Mouse (Mus musculus) megakaryocyte, adult 5-6 weeks (primary cell): ENCODE measurements around the gene Hist1h3i. TPM values are rescaled to one million over a fixed set of nuclear protein-coding genes. Genes with fewer than 3 reads are reported as not detected.
A peak's percentile ranks its signal among the peaks of the same experiment; 100 is the strongest.

Source experiments
- ATAC-seq: 2 replicates; pipeline ENCODE4 v1.8.0; 2016; ENCODE audit warnings: mild to moderate bottlenecking, inconsistent platforms; ENCODE audit not compliant: poor library complexity, severe bottlenecking
- total RNA-seq, 2 experiments: library from RNA; stranded (forward) in 1 of 2; stranded (reverse) in 1 of 2; fragments of 153-499, 151-499 nt in 1 of 2; fragments of 221-1000, 200-1000 nt in 1 of 2; gene quantifications; 2 replicates each; pipeline versions ENCODE4 v1.2.3 to v1.2.4; 2015 to 2017

The Hist1h3i gene
- total RNA-seq, 2 experiments from 2014 or later: 245 to 369 TPM

DNA sequence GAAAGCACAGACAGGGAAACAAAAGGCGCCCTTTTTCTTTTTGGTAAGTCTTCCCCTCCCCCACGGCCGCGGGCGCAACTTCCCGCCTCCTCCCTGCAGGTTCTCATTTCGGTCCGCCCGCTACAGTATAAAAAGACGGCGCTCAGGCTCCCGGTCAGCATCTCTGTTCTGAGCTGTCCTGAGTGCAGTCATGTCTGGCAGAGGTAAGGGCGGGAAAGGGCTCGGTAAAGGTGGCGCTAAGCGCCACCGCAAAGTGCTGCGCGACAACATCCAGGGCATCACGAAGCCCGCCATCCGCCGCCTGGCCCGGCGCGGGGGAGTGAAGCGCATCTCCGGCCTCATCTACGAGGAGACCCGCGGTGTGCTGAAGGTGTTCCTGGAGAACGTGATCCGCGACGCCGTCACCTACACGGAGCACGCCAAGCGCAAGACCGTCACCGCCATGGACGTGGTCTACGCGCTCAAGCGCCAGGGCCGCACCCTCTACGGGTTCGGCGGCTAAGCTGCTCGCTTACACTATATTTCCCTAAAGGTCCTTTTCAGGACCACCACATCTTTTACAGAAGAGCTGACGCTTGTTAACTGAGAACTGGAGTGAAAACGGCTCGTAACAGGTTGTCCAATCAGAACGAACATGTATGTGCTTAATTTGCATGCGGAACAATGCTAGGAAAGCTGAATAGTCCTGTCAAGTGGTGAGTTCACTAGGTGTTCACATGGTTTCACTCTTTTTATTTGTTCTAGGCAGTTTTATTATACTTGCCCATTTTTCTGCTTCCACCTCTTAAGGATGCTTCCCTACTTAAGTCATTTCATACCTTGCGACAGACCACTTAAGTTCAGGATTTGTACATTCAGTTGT lies 48.0 kb downstream of the Hist1h3i start, which contains the start of gene Hist1h4j:
TSS of gene Hist1h4j (plus strand) at position 159 of the 862 bp plus-strand sequence.
- peak; percentile 87 for ATAC-seq

DNA sequence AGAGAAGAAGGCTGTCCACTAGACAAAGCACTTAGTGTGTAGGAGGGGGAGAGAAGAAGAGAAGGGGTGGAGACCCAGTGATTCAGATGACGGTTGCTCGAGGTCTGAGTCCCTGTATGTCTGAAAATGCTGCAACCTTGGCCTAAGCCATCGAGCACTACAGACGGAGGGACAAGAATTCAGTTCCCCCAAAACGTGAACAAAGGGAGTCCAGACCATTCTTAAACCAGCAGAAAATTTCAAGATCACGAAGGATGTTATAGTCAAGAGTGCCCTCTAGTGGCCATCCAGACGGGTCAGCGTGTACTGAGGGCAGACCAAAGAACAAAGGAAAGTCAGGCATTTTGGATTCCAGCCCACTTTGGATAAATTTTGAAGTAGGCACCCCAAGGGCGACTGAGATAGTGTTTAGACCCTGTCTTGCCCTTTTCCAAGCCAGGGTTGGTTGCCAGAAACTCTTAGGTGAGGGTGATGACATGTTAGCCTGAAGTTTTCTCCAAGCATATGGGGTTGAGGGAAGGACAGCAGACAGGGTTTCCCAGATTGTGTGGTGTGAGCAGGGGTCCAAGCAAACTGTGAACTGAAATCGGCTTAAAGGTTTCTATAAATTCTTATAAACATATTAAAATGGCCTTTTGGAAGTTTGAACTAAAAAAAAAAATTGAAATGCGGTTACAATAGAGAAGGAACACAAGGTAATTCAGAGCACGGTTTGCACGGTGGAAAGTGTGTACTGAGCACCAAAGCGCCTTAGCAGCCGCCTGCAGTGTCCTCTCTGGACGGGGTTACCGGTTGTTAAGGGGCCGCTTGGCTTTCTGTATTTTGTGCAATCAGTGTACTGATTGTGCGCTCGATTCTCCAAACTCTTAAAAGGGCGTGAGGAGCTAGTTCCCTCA lies 48.9 kb downstream of the Hist1h3i start:
- ATAC-seq: peak; percentile 73

DNA sequence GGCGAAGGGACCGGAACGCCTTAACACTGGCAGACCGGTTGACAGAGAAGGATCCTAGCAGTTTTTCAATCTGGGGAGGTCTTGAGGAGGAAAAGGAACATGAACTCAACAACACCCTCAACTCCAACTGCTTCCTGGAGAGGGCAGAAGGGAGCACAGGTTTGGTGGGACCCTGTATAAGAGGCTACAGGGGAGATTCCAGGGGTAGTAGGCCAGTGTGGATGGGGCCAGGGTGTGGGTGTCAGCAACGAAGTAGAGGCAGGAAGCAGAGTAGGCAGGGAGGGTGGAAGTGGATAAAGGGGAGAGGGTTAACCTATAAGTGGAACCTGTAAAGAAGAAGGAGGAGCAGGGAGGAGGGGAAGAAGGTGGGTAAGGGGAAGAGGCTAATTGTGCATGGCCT lies 49.7 kb downstream of the Hist1h3i start:
- ATAC-seq: no peak

Other genes with a start within 250 kb of the Hist1h3i start
- gene Olfr1366, start 240.6 kb downstream of the Hist1h3i start, total RNA-seq (2015): not detected in 2 replicates
- not detected in 2 replicates for gene Olfr1366, start 240.6 kb downstream of the Hist1h3i start, total RNA-seq (2017)
- not detected in 2 replicates for gene Olfr1535, start 223.5 kb downstream of the Hist1h3i start, total RNA-seq (2015)
- not detected in 2 replicates for gene Olfr1535, start 223.5 kb downstream of the Hist1h3i start, total RNA-seq (2017)
- not detected in 2 replicates for gene Olfr1364, start 201.6 kb downstream of the Hist1h3i start, total RNA-seq (2015)
- not detected in 2 replicates for gene Olfr1364, start 201.6 kb downstream of the Hist1h3i start, total RNA-seq (2017)
- not detected in 2 replicates for gene Olfr1362, start 169.3 kb downstream of the Hist1h3i start, total RNA-seq (2015)
- gene Olfr1362, start 169.3 kb downstream of the Hist1h3i start, total RNA-seq (2017): not detected in 2 replicates
- gene Olfr11, start 140.9 kb downstream of the Hist1h3i start, total RNA-seq (2015): not detected in 2 replicates
- not detected in 2 replicates for gene Olfr11, start 140.9 kb downstream of the Hist1h3i start, total RNA-seq (2017)
- not detected in 2 replicates for gene Olfr1361, start 120.0 kb downstream of the Hist1h3i start, total RNA-seq (2015)
- gene Olfr1361, start 120.0 kb downstream of the Hist1h3i start, total RNA-seq (2017): not detected in 2 replicates
- gene Olfr1360, start 106.0 kb downstream of the Hist1h3i start, total RNA-seq (2015): not detected in 2 replicates
- not detected in 2 replicates for gene Olfr1360, start 106.0 kb downstream of the Hist1h3i start, total RNA-seq (2017)
- not detected in 2 replicates for gene Olfr1359, start 85.3 kb downstream of the Hist1h3i start, total RNA-seq (2015)
- not detected in 2 replicates for gene Olfr1359, start 85.3 kb downstream of the Hist1h3i start, total RNA-seq (2017)
- 262 and 280 TPM in 2 replicates for gene Hist1h2bl, start 67.2 kb downstream of the Hist1h3i start, total RNA-seq (2015)
- gene Hist1h2bl, start 67.2 kb downstream of the Hist1h3i start, total RNA-seq (2017): 409 and 426 TPM in 2 replicates
- 5.0 and 7.6 TPM in 2 replicates for gene Hist1h2ai, start 66.9 kb downstream of the Hist1h3i start, total RNA-seq (2015)
- 3,924 and 4,338 TPM in 2 replicates for gene Hist1h2ai, start 66.9 kb downstream of the Hist1h3i start, total RNA-seq (2017)
- 37.0 and 141 TPM in 2 replicates for gene Hist1h3h, start 65.7 kb downstream of the Hist1h3i start, total RNA-seq (2015)
- 82.6 and 194 TPM in 2 replicates for gene Hist1h3h, start 65.7 kb downstream of the Hist1h3i start, total RNA-seq (2017)
- gene Hist1h2bm, start 61.3 kb downstream of the Hist1h3i start, total RNA-seq (2015): 139 and 162 TPM in 2 replicates
- gene Hist1h2bm, start 61.3 kb downstream of the Hist1h3i start, total RNA-seq (2017): 615 and 635 TPM in 2 replicates
- 5.8 and 10.7 TPM in 2 replicates for gene Hist1h4j, start 48.3 kb downstream of the Hist1h3i start, total RNA-seq (2015)
- gene Hist1h4j, start 48.3 kb downstream of the Hist1h3i start, total RNA-seq (2017): 595 and 644 TPM in 2 replicates
- gene Hist1h4k, start 32.9 kb downstream of the Hist1h3i start, total RNA-seq (2015): 97.3 and 158 TPM in 2 replicates
- gene Hist1h4k, start 32.9 kb downstream of the Hist1h3i start, total RNA-seq (2017): 2,083 and 3,751 TPM in 2 replicates
- gene Hist1h2ak, start 29.5 kb downstream of the Hist1h3i start, total RNA-seq (2015): 141 and 258 TPM in 2 replicates
- 1,551 and 1,637 TPM in 2 replicates for gene Hist1h2ak, start 29.5 kb downstream of the Hist1h3i start, total RNA-seq (2017)
- 318 and 331 TPM in 2 replicates for gene Hist1h2bn, start 29.2 kb downstream of the Hist1h3i start, total RNA-seq (2015)
- 1,434 and 1,651 TPM in 2 replicates for gene Hist1h2bn, start 29.2 kb downstream of the Hist1h3i start, total RNA-seq (2017)
- gene Hist1h1b, start 2.7 kb downstream of the Hist1h3i start, total RNA-seq (2015): 792 and 803 TPM in 2 replicates
- gene Hist1h1b, start 2.7 kb downstream of the Hist1h3i start, total RNA-seq (2017): 2,001 and 2,565 TPM in 2 replicates
- 5.6 TPM in 1 of 2 replicates, not detected in the other for gene Hist1h2an, start 3.8 kb upstream of the Hist1h3i start, total RNA-seq (2015)
- gene Hist1h2an, start 3.8 kb upstream of the Hist1h3i start, total RNA-seq (2017): 740 and 806 TPM in 2 replicates
- 15.3 and 29.2 TPM in 2 replicates for gene Hist1h2bp, start 4.1 kb upstream of the Hist1h3i start, total RNA-seq (2015)
- 50.7 and 60.8 TPM in 2 replicates for gene Hist1h2bp, start 4.1 kb upstream of the Hist1h3i start, total RNA-seq (2017)
- 340 and 370 TPM in 2 replicates for gene Hist1h2bq, start 26.8 kb upstream of the Hist1h3i start, total RNA-seq (2015)
- gene Hist1h2bq, start 26.8 kb upstream of the Hist1h3i start, total RNA-seq (2017): 37.2 and 71.4 TPM in 2 replicates
- gene Hist1h2ao, start 27.1 kb upstream of the Hist1h3i start, total RNA-seq (2015): 149 and 256 TPM in 2 replicates
- 2,161 and 2,311 TPM in 2 replicates for gene Hist1h2ao, start 27.1 kb upstream of the Hist1h3i start, total RNA-seq (2017)
- 67.9 and 71.7 TPM in 2 replicates for gene Hist1h4m, start 28.4 kb upstream of the Hist1h3i start, total RNA-seq (2015)
- 1,995 and 3,050 TPM in 2 replicates for gene Hist1h4m, start 28.4 kb upstream of the Hist1h3i start, total RNA-seq (2017)
- 60.0 and 63.1 TPM in 2 replicates for gene Hist1h4n, start 48.8 kb upstream of the Hist1h3i start, total RNA-seq (2015)
- 1,683 and 2,067 TPM in 2 replicates for gene Hist1h4n, start 48.8 kb upstream of the Hist1h3i start, total RNA-seq (2017)
- gene Hist1h2ap, start 50.1 kb upstream of the Hist1h3i start, total RNA-seq (2015): 111 and 142 TPM in 2 replicates
- gene Hist1h2ap, start 50.1 kb upstream of the Hist1h3i start, total RNA-seq (2017): 857 and 1,070 TPM in 2 replicates
- 322 and 378 TPM in 2 replicates for gene Hist1h2br, start 50.4 kb upstream of the Hist1h3i start, total RNA-seq (2015)
- 273 and 294 TPM in 2 replicates for gene Hist1h2br, start 50.4 kb upstream of the Hist1h3i start, total RNA-seq (2017)
- 0.23 and 0.36 TPM in 2 replicates for gene Zfp184, start 161.7 kb upstream of the Hist1h3i start, total RNA-seq (2015)
- 0.65 TPM in 1 of 2 replicates, not detected in the other for gene Zfp184, start 161.7 kb upstream of the Hist1h3i start, total RNA-seq (2017)
- not detected in 2 replicates for gene Pom121l2, start 197.8 kb upstream of the Hist1h3i start, total RNA-seq (2015)
- gene Pom121l2, start 197.8 kb upstream of the Hist1h3i start, total RNA-seq (2017): not detected in 2 replicates
- gene Prss16, start 226.4 kb upstream of the Hist1h3i start, total RNA-seq (2015): 3.7 and 4.3 TPM in 2 replicates
- 2.8 and 5.2 TPM in 2 replicates for gene Prss16, start 226.4 kb upstream of the Hist1h3i start, total RNA-seq (2017)